Mouse (Mus musculus) heart, postnatal 0 days (tissue): Measurements from ENCODE around the gene 9130204L05Rik.

Source experiments
- CTCF ChIP-seq: IDR thresholded peaks from 2 replicates; pipeline ENCODE4 v1.5.1; 2016; ENCODE audit warnings: antibody characterized with exemption, control low read depth, low read depth
- EP300 ChIP-seq: IDR thresholded peaks from 2 replicates; pipeline ENCODE4 v1.6.1; 2016; ENCODE audit warnings: antibody characterized with exemption, low read depth

DNA sequence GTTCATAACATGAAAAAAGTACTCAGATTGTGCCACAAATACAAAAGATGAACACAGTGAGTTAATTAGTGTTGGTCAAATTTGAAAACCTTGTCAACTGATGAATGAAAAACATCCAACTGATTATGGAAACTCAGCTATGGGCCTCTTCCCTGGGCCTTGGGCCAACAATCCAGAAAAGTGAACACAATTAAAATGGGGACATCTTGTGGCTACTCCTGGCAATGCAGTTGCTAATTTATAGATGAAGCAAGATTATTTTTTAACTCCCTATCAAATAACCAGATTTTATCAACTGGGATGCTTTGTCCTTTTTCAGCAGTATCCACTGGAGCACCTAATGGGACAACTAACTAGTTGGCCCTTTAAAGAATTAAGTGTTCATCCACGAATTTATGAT is 37.9 kb downstream of the 9130204L05Rik start:
- TF ChIP-seq EP300: no peak
- TF ChIP-seq CTCF: no peak
